Mouse (Mus musculus): ENCODE data around the gene Hamp. TPM values are rescaled to one million over a fixed set of nuclear protein-coding genes. Genes with fewer than 3 reads are reported as not detected.

Gene Hamp
- polyA plus RNA-seq, 1 experiment from 2014 or later: not detected

Other genes with a start within 250 kb of the Hamp start
- 1.1 and 1.4 TPM in 2 replicates for gene 2200002J24Rik, start 245.1 kb downstream of the Hamp start, polyA plus RNA-seq (2015; fragmentation: Nextera tagmentation; extraction: Ambion mirVana)
- 0.19 and 0.99 TPM in 2 replicates for gene Atp4a, start 231.8 kb downstream of the Hamp start, polyA plus RNA-seq (2015; fragmentation: Nextera tagmentation; extraction: Ambion mirVana)
- 197 and 199 TPM in 2 replicates for gene Tmem147, start 214.5 kb downstream of the Hamp start, polyA plus RNA-seq (2015; fragmentation: Nextera tagmentation; extraction: Ambion mirVana)
- gene Gapdhs, start 200.4 kb downstream of the Hamp start, polyA plus RNA-seq (2015; fragmentation: Nextera tagmentation; extraction: Ambion mirVana): 0.52 and 0.66 TPM in 2 replicates
- 293 and 299 TPM in 2 replicates for gene Sbsn, start 192.6 kb downstream of the Hamp start, polyA plus RNA-seq (2015; fragmentation: Nextera tagmentation; extraction: Ambion mirVana)
- gene Dmkn, start 180.3 kb downstream of the Hamp start, polyA plus RNA-seq (2015; fragmentation: Nextera tagmentation; extraction: Ambion mirVana): 913 and 939 TPM in 2 replicates
- 3,274 and 3,770 TPM in 2 replicates for gene Krtdap, start 156.1 kb downstream of the Hamp start, polyA plus RNA-seq (2015; fragmentation: Nextera tagmentation; extraction: Ambion mirVana)
- gene Ffar2, start 120.3 kb downstream of the Hamp start, polyA plus RNA-seq (2015; fragmentation: Nextera tagmentation; extraction: Ambion mirVana): 0.27 TPM in 1 of 2 replicates, not detected in the other
- gene Ffar3, start 87.9 kb downstream of the Hamp start, polyA plus RNA-seq (2015; fragmentation: Nextera tagmentation; extraction: Ambion mirVana): not detected in 2 replicates
- gene Ffar1, start 82.5 kb downstream of the Hamp start, polyA plus RNA-seq (2015; fragmentation: Nextera tagmentation; extraction: Ambion mirVana): not detected in 2 replicates
- gene Cd22, start 63.7 kb downstream of the Hamp start, polyA plus RNA-seq (2015; fragmentation: Nextera tagmentation; extraction: Ambion mirVana): 0.04 and 0.11 TPM in 2 replicates
- 1.3 and 1.4 TPM in 2 replicates for gene Mag, start 29.2 kb downstream of the Hamp start, polyA plus RNA-seq (2015; fragmentation: Nextera tagmentation; extraction: Ambion mirVana)
- gene Hamp2, start 19.4 kb downstream of the Hamp start, polyA plus RNA-seq (2015; fragmentation: Nextera tagmentation; extraction: Ambion mirVana): not detected in 2 replicates
- gene Usf2, start 12.8 kb upstream of the Hamp start, polyA plus RNA-seq (2015; fragmentation: Nextera tagmentation; extraction: Ambion mirVana): 22.3 and 23.4 TPM in 2 replicates
- gene Lsr, start 29.4 kb upstream of the Hamp start, polyA plus RNA-seq (2015; fragmentation: Nextera tagmentation; extraction: Ambion mirVana): 37.1 and 39.5 TPM in 2 replicates
- gene Fam187b, start 29.8 kb upstream of the Hamp start, polyA plus RNA-seq (2015; fragmentation: Nextera tagmentation; extraction: Ambion mirVana): 2.4 and 2.7 TPM in 2 replicates
- 42.3 and 52.6 TPM in 2 replicates for gene Fxyd5, start 98.4 kb upstream of the Hamp start, polyA plus RNA-seq (2015; fragmentation: Nextera tagmentation; extraction: Ambion mirVana)
- gene Fxyd7, start 107.4 kb upstream of the Hamp start, polyA plus RNA-seq (2015; fragmentation: Nextera tagmentation; extraction: Ambion mirVana): 13.1 and 19.0 TPM in 2 replicates
- 107 and 155 TPM in 2 replicates for gene Fxyd1, start 113.2 kb upstream of the Hamp start, polyA plus RNA-seq (2015; fragmentation: Nextera tagmentation; extraction: Ambion mirVana)
- gene Lgi4, start 115.3 kb upstream of the Hamp start, polyA plus RNA-seq (2015; fragmentation: Nextera tagmentation; extraction: Ambion mirVana): 0.58 and 0.88 TPM in 2 replicates
- 76.1 and 91.8 TPM in 2 replicates for gene Fxyd3, start 132.7 kb upstream of the Hamp start, polyA plus RNA-seq (2015; fragmentation: Nextera tagmentation; extraction: Ambion mirVana)
- 2.4 and 3.4 TPM in 2 replicates for gene Hpn, start 171.3 kb upstream of the Hamp start, polyA plus RNA-seq (2015; fragmentation: Nextera tagmentation; extraction: Ambion mirVana)
- gene Scn1b, start 183.0 kb upstream of the Hamp start, polyA plus RNA-seq (2015; fragmentation: Nextera tagmentation; extraction: Ambion mirVana): 4.7 and 5.7 TPM in 2 replicates
- 68.2 and 70.9 TPM in 2 replicates for gene Gramd1a, start 211.9 kb upstream of the Hamp start, polyA plus RNA-seq (2015; fragmentation: Nextera tagmentation; extraction: Ambion mirVana)

Measured in limb, embryonic 15.5 days (tissue).